Mouse (Mus musculus): Measurements from ENCODE around the gene Olfr1337.
"Not testable (repeated sequence)": the region's sequence is repeated elsewhere in the genome, so short reads cannot be mapped to it uniquely, and the experiment has no call there.

Gene Olfr1337

GRCm38 (mm10) chr4:118782486-118782885 is at the start of gene Olfr1337:
Olfr1337 (minus strand) TSS chr4:118782586.
- no peak for DNase-seq (ENCODE audit: low spot score in 2 of 2)

- DNase-seq (ENCODE audit: low spot score in 2 of 2), result no peak
Measured at GRCm38 (mm10) chr4:118818921-118819320, 36.5 kb upstream of the Olfr1337 start.

GRCm38 (mm10) chr4:118809844-118810243 is 27.5 kb upstream of the Olfr1337 start, which contains the start of gene Olfr1335:
Olfr1335 (minus strand) TSS chr4:118809944.
- DNase-seq (ENCODE audit: low spot score in 2 of 2), result no peak

- DNase-seq (ENCODE audit: low spot score in 2 of 2), result not testable (repeated sequence)
Measured at GRCm38 (mm10) chr4:118792796-118793195, 10.4 kb upstream of the Olfr1337 start.

GRCm38 (mm10) chr4:118758637-118759036 is 23.7 kb downstream of the Olfr1337 start, which contains the start of gene Olfr1338:
Olfr1338 (minus strand) TSS chr4:118758737.
- DNase-seq (ENCODE audit: low spot score in 2 of 2), result no peak

- no peak for DNase-seq (ENCODE audit: low spot score in 2 of 2)
Measured at GRCm38 (mm10) chr4:118741881-118742280, 40.5 kb downstream of the Olfr1337 start.

GRCm38 (mm10) chr4:118740988-118741698 is 41.2 kb downstream of the Olfr1337 start:
- DNase-seq (ENCODE audit: low spot score in 2 of 2), result no peak

GRCm38 (mm10) chr4:118739574-118739973 is 42.8 kb downstream of the Olfr1337 start:
- no peak for DNase-seq (ENCODE audit: low spot score in 2 of 2)

GRCm38 (mm10) chr4:118731875-118732274 is 50.5 kb downstream of the Olfr1337 start, which contains the start of gene Olfr1339:
Olfr1339 (plus strand) TSS chr4:118732175.
- DNase-seq (ENCODE audit: low spot score in 2 of 2), result no peak
